Mouse (Mus musculus) lung, adult 2 months (tissue): ENCODE measurements at regions not wholly inside any gene's neighbourhood (a gene's known extent, or its start where the extent isn't known, plus 50 kb on each side); places are given as distances from the start of the nearest gene placed in this dataset.

Experiments
- CTCF ChIP-seq: fragments of 200-500 bp; IDR thresholded peaks from 2 replicates; pipeline ENCODE4 v1.5.1; 2011; ENCODE audit warnings: mild to moderate bottlenecking, low read length, control low read depth; ENCODE audit not compliant: insufficient read depth
- POLR2A ChIP-seq: fragments of 200-500 bp; IDR thresholded peaks from 2 replicates; pipeline ENCODE4 v1.6.1; 2011; ENCODE audit warnings: low read depth, mild to moderate bottlenecking, control low read depth, low read length, borderline replicate concordance; ENCODE audit errors: extremely low read depth

- TF ChIP-seq POLR2A (no peak), CTCF (no peak)
These were observed 379.8 kb downstream of the Gpd2 start for GRCm38 (mm10) chr2:57617258-57617657.
